Mouse (Mus musculus) olfactory bulb, adult 2 months (tissue): ENCODE data around the gene Gli3. TPM values are rescaled to one million over a fixed set of nuclear protein-coding genes. Genes with fewer than 3 reads are reported as not detected.

Source experiments
- H3K27ac ChIP-seq: fragments of 200-500 bp; 2 replicates; pipeline ENCODE4 v1.5.1; 2012; ENCODE audit warnings: low read depth, low read length; ENCODE audit not compliant: insufficient read depth
- H3K4me1 ChIP-seq: fragments of 200-500 bp; 2 replicates; pipeline ENCODE4 v1.6.1; 2012; ENCODE audit warnings: low read length; ENCODE audit not compliant: control insufficient read depth, insufficient read depth
- H3K4me3 ChIP-seq: fragments of 200-500 bp; 2 replicates; pipeline ENCODE4 v1.5.1; 2012; ENCODE audit warnings: mild to moderate bottlenecking, low read depth, low read length, moderate library complexity; ENCODE audit not compliant: insufficient read depth
- CTCF ChIP-seq: fragments of 200-500 bp; IDR thresholded peaks from 2 replicates; pipeline ENCODE4 v1.5.1; 2012; ENCODE audit warnings: low read depth, mild to moderate bottlenecking, low read length, moderate library complexity; ENCODE audit not compliant: insufficient read depth
- POLR2A ChIP-seq: fragments of 200-500 bp; IDR thresholded peaks from 2 replicates; pipeline ENCODE4 v1.6.1; 2012; ENCODE audit warnings: mild to moderate bottlenecking, low read depth, low read length, moderate library complexity; ENCODE audit not compliant: insufficient read depth
- WGBS: fragments of 180-500 bp; shearing (Covaris S2); methylation state at CpG from one replicate; pipeline ENCODE4 v1.1.7; 2018; 5-methylcytosine and 5-hydroxymethylcytosine counted together
- polyA plus RNA-seq: library from polyadenylated mRNA; stranded (reverse); fragments of >200 nt; gene quantifications from 2 replicates; pipeline ENCODE4 v1.2.4, GENCODE M21; 2012; ENCODE audit warnings: low replicate concordance; ENCODE audit not compliant: missing spikeins, insufficient read depth, insufficient read length

Gli3 gene
- polyA plus RNA-seq, 1 experiment, result not detected

GRCm38 (mm10) chr13:15556646-15557098 is 93.6 kb downstream of the Gli3 start:
- Histone ChIP-seq H3K4me3 (no peak overlapping the region), H3K27ac (no peak overlapping the region), H3K4me1 (no peaks in the 10 kb centered on the region)
- no peak for TF ChIP-seq CTCF
- TF ChIP-seq POLR2A, result no peak
- 53% methylated on average over 2 of the region's 2 CpGs for WGBS

DNA sequence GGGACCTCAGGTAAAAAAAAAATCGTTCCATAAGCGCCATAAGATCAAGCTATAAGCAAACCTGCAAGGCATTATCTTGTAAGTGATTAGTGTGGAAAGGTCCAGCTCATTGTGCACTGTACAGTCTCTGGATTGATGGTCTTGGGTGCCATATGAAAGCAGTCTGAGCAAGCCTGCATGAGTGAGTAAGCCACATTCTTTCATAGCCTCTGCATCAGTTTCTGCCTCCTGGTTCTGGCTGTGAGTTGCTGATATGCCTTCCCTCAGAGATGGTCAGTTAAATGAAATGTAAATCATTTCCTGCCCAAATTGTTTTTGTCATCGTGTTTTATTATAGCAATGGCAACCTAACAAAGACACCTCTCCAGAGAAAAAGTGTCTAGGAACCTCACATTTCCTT is 98.4 kb downstream of the Gli3 start:
- WGBS, result 69% methylated on average over 3 of the region's 3 CpGs
- H3K4me1 ChIP-seq, result no peaks in the 10 kb centered on the region
- TF ChIP-seq CTCF (no peak), POLR2A (no peak)
- no peak overlapping the region for H3K27ac ChIP-seq
- no peak overlapping the region for H3K4me3 ChIP-seq

DNA sequence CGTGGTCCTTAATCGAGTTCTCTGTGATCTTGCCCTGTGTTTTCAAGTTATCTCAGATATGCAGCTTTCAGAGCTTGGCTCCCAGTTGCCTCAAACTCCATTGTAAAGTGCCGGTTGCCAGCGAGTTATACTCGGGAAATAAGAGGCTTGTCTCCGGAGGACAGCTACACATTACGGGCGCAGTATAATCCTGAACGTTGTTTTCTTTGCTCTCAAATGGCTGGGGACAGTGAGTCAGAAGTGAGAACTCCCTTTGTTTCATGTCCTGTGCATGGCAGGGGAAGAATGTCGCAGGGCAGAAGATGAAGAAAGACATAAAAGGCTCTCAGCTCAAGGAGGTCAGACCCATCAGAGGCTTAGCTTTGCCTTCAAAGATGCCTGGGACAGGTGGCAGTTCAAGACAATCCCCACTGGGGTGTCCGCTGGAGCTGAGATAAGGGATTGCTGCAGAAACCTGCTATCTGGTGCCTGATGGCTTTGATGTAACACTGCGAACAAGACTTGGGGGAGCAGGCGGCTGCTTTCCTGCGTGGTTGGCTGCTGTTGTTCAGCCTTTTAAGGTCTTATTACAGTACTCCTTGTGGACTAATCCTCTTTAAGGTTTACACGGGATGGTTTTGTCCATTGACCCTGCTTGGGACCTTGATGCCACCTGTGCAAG is 108.0 kb downstream of the Gli3 start:
- Histone ChIP-seq H3K27ac (no peak overlapping the region), H3K4me3 (no peak overlapping the region), H3K4me1 (peaks cover 5% of the 10 kb centered on the region)
- 26% methylated on average over 15 of the region's 15 CpGs for WGBS
- TF ChIP-seq POLR2A (no peak), CTCF (no peak)

DNA sequence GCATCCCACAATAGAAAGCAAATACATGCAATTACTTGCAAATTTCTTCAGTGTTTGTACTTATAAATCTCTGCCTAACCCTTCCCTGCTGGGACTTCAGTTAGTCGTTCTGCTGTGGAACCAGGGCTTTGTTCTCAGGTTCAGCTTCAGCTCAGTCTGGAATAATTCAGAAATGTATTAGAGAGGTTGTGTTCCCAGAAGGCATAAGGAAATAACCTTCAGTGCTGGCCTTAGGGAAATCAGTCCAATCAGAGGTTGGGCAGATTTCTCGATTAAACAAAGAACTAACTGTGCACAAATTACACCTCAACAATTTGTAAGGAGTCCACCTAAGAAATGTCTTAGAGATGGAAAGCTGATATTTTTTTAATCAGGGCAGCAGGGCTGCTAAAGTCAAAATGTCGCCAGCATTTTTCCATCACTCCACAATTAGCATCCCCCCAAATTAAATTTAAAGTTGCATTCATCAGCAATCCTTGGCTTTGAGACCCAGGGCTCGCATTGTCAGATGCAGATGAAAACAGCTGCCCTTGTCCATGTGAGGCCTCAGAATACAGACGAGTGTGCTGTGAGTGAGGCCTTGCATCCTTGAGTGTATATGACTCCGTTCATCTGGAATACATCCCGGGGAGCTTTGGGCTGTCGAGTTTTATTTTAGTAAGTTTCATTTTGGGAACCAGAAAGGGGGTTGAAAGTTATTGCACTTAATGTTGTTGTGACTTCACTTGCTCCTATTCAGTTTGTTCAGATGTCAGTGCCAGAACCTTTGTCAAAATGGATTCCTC is 114.3 kb downstream of the Gli3 start:
- H3K4me3 ChIP-seq, result no peak overlapping the region
- WGBS, result 60% methylated on average over 8 of the region's 8 CpGs
- no peak overlapping the region for H3K27ac ChIP-seq
- TF ChIP-seq CTCF, result no peak
- no peak for TF ChIP-seq POLR2A
- no peaks in the 10 kb centered on the region for H3K4me1 ChIP-seq

GRCm38 (mm10) chr13:15580458-15580857 is 117.4 kb downstream of the Gli3 start:
- no peak overlapping the region for H3K4me3 ChIP-seq
- H3K4me1 ChIP-seq, result no peaks in the 10 kb centered on the region
- WGBS, result 86% methylated on average over 5 of the region's 5 CpGs
- no peak overlapping the region for H3K27ac ChIP-seq
- TF ChIP-seq POLR2A (no peak), CTCF (no peak)

- WGBS, result 91% methylated on average over 2 of the region's 2 CpGs
- Histone ChIP-seq H3K4me3 (no peak overlapping the region), H3K27ac (no peak overlapping the region), H3K4me1 (no peaks in the 10 kb centered on the region)
- TF ChIP-seq POLR2A (no peak), CTCF (no peak)
Observed at GRCm38 (mm10) chr13:15585941-15586340, 122.9 kb downstream of the Gli3 start.

GRCm38 (mm10) chr13:15588278-15589272 is 125.5 kb downstream of the Gli3 start:
- TF ChIP-seq CTCF (no peak), POLR2A (no peak)
- H3K4me1 ChIP-seq, result no peaks in the 10 kb centered on the region
- 71% methylated on average over 16 of the region's 16 CpGs for WGBS

DNA sequence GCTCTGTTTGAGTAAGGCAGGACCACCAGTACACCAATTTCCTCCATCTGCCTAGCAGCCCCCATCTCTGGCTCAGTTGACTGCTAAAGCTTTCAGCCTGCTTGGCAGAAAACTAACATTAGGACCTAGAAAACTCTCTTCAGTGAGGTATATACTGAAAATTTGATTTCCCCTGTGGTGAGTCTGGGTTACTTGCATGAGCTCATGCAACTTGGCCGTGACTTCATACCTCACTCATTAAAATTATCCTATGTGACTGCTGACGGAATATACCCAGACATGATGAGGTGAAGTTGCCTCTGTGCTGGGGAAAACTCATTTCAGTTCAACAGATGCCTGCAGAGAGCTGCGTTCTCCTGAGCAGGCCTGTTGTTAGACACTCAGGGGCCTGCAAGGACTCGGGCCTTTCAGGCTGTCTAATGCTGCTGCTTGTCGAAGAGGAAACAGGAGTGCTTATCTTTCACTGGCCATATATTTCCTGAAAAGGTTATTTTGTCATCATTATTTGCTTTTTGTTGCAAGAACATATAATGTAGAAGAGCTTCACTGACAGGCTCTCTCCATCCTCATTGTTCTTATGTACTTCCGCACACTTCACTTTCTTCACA is 127.4 kb downstream of the Gli3 start:
- no peak overlapping the region for H3K4me3 ChIP-seq
- H3K27ac ChIP-seq, result no peak overlapping the region
- TF ChIP-seq POLR2A (no peak), CTCF (no peak)
- no peaks in the 10 kb centered on the region for H3K4me1 ChIP-seq
- WGBS, result 89% methylated on average over 6 of the region's 6 CpGs

More at GRCm38 (mm10) chr13:15588278-15589272, 125.5 kb downstream of the Gli3 start:
- no peak overlapping the region for H3K4me3 ChIP-seq
- H3K27ac ChIP-seq, result no peak overlapping the region
